Mouse (Mus musculus) bone marrow macrophage, adult 2 months (primary cell): Measurements from ENCODE around the gene Sept9.

Source experiments
- CTCF ChIP-seq: IDR thresholded peaks from 2 replicates; pipeline ENCODE4 v1.5.1; 2012; ENCODE audit warnings: low read depth, mild to moderate bottlenecking, low read length, moderate library complexity
- POLR2A ChIP-seq: IDR thresholded peaks from 2 replicates; pipeline ENCODE4 v1.6.1; 2012; ENCODE audit warnings: mild to moderate bottlenecking, low read depth, low read length, borderline replicate concordance

DNA sequence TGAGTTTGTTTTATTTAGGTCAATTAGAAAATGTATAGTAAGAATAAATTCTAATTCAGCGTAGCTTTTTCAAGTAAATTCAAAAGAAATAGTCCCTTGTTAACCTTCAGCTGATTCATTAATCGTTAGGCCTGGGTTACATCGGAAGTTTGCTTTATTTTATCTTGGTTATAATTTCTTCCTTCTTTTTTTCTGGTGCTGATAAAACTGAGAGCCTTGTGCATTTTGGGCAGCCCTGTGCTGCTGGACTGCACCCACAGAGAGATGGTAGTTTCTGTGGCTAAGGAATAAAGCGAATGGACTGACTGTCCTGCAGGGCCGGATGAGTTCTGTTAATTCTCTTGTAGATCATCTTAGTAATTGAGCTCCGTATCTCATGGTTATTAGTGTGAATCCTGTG lies 46.9 kb upstream of the Sept9 start:
- no peak for TF ChIP-seq CTCF
- no peak for TF ChIP-seq POLR2A
